Mouse (Mus musculus): Measurements from ENCODE around the gene Fkbp11.

DNA sequence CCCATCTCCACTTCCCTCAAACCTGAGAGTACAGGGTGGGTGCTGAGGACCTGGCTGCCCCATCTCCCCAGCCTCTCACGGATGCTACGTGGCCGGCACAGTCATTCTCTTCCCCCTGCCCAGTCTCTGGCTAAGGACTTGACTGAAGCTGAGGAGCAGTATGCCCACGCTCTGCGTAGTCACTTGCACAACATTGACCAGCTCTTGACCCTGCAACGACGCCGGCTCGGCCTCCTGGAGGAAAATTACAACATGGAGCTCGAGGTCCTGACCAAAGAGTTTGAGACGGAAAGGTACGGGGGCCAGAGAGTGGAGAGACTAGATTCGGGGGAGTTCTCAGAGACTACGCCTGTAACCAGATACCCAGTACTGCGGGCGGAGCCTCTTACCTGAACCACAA lies 10.7 kb downstream of the Fkbp11 start:
- TF ChIP-seq CTCF (conservative IDR thresholded peaks at IDR 0.05; ENCODE audit: insufficient read depth, insufficient read length, low read depth, low read length), result no peak
- no peak for TF ChIP-seq POLR2A (IDR thresholded peaks at IDR 0.05; ENCODE audit: low read depth, low read length)
